Mouse (Mus musculus): ENCODE results near the gene Fam129a. TPM values are rescaled to one million over a fixed set of nuclear protein-coding genes. Genes with fewer than 3 reads are reported as not detected.

The Fam129a gene
- polyA plus RNA-seq, 1 experiment from 2014 or later: 1.9 TPM

Other genes starting within 250 kb of the Fam129a start
- 426 and 444 TPM in 2 replicates for gene Ivns1abp, start 226.7 kb upstream of the Fam129a start, polyA plus RNA-seq (2014; fragmentation: Nextera tagmentation; extraction: Ambion mirVana)
- 20.0 TPM in 2 replicates for gene Swt1, start 142.7 kb upstream of the Fam129a start, polyA plus RNA-seq (2014; fragmentation: Nextera tagmentation; extraction: Ambion mirVana)
- gene Trmt1l, start 142.6 kb upstream of the Fam129a start, polyA plus RNA-seq (2014; fragmentation: Nextera tagmentation; extraction: Ambion mirVana): 52.6 and 53.1 TPM in 2 replicates
- gene Rnf2, start 70.2 kb upstream of the Fam129a start, polyA plus RNA-seq (2014; fragmentation: Nextera tagmentation; extraction: Ambion mirVana): 151 and 155 TPM in 2 replicates
- gene Edem3, start 184.2 kb downstream of the Fam129a start, polyA plus RNA-seq (2014; fragmentation: Nextera tagmentation; extraction: Ambion mirVana): 27.8 and 27.9 TPM in 2 replicates

All from neural tube, embryonic 11.5 days (tissue).